Mouse (Mus musculus) limb, embryonic 12.5 days (tissue): ENCODE results near the gene 2300009A05Rik. TPM values are rescaled to one million over a fixed set of nuclear protein-coding genes. Genes with fewer than 3 reads are reported as not detected.

ENCODE experiments used
- ATAC-seq: fragments of 200-750 bp; cut with Nextera tagmentation; 2 replicates; pipeline ENCODE4 v1.8.0; 2017; ENCODE audit warnings: low read depth, moderate TSS enrichment; ENCODE audit not compliant: insufficient number of reproducible peaks, insufficient read depth, low FRiP score, low TSS enrichment
- H3K27ac ChIP-seq: fragments of 300-500 bp; sonication (generic); 2 replicates; pipeline ENCODE4 v1.5.1; 2016; ENCODE audit warnings: mild to moderate bottlenecking, moderate library complexity
- H3K27me3 ChIP-seq: fragments of 300-500 bp; sonication (generic); 2 replicates; pipeline ENCODE4 v1.6.1; 2016; ENCODE audit warnings: mild to moderate bottlenecking, moderate library complexity
- H3K36me3 ChIP-seq: fragments of 300-500 bp; sonication (generic); 2 replicates; pipeline ENCODE4 v1.6.1; 2016; ENCODE audit warnings: mild to moderate bottlenecking, moderate library complexity
- H3K4me1 ChIP-seq: fragments of 300-500 bp; sonication (generic); replicated peaks from 2 replicates; pipeline ENCODE4 v1.6.1; 2016
- H3K4me2 ChIP-seq: fragments of 300-500 bp; sonication (generic); 2 replicates; pipeline ENCODE4 v1.6.1; 2016; ENCODE audit warnings: mild to moderate bottlenecking, moderate library complexity
- H3K4me3 ChIP-seq: fragments of 300-500 bp; sonication (generic); replicated peaks from 2 replicates; pipeline ENCODE4 v1.5.1; 2016; ENCODE audit warnings: mild to moderate bottlenecking
- H3K9ac ChIP-seq: fragments of 300-500 bp; sonication (generic); replicated peaks from 2 replicates; pipeline ENCODE4 v1.6.1; 2016; ENCODE audit warnings: mild to moderate bottlenecking, moderate library complexity
- H3K9me3 ChIP-seq: fragments of 300-500 bp; sonication (generic); 2 replicates; pipeline ENCODE4 v1.6.1; 2016; ENCODE audit warnings: mild to moderate bottlenecking, moderate library complexity
- WGBS: fragments of 180-500 bp; shearing (Covaris S2); methylation state at CpG from one replicate; pipeline ENCODE4 v1.1.7; 2016; 5-methylcytosine and 5-hydroxymethylcytosine counted together
- polyA plus RNA-seq: library from polyadenylated mRNA; unstranded; fragments of >200 nt; fragmentation: Nextera tagmentation; extraction: Ambion mirVana; gene quantifications from 2 replicates; pipeline ENCODE4 v1.2.1, GENCODE M21; 2016

Gene 2300009A05Rik
- polyA plus RNA-seq, 1 experiment from 2014 or later, result 45.0 TPM

DNA sequence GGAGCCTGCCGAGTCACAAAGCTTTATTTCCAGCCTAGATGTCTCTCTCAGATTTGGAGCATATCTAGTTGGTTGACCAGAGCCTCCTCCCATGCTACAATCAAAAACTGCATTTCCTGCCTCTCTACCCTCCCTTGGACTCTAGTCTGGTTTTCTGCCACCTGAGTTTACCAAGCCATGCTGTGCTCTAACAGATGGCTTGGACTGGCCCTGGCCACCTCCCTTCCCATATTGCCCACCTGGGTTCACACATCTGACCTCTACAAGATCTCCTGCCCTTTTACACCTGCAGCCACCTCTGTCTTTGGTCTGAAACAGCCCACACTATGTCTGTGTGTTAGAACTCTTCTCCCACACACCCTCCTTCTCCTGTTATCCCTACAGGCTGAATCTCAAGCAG is 50.9 kb downstream of the 2300009A05Rik start:
- Histone ChIP-seq H3K9me3 (no peaks in the 10 kb centered on the region), H3K9ac (no peak overlapping the region), H3K27me3 (no peaks in the 10 kb centered on the region), H3K4me1 (no peaks in the 10 kb centered on the region), H3K27ac (no peak overlapping the region), H3K36me3 (peaks cover 4% of the 10 kb centered on the region; the same call in 1 of the 2 replicates), H3K4me2 (no peak overlapping the region), H3K4me3 (no peak overlapping the region)
- ATAC-seq, result no peak
- 84% methylated on average over 1 of the region's 1 CpGs for WGBS

DNA sequence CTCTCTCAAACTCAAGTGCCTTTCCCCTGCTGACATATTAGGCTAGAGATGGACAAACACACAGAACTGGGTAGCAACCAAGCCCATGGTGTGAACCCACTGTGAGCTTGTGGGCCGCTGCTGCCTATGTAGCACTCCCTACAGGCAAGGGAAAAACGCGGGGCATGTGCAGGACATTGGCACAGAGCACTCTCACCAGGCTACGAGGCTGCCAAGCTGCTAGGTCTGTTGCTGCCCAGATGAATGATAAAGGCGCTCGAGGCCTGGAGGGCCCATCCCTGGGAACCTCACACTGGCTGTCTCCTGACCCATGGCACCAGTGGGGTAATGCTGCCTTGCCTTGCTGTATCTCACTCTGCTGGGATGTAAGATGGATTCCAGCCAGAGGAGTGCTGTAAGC is 53.0 kb downstream of the 2300009A05Rik start:
- peaks cover 8% of the 10 kb centered on the region; the same call in 1 of the 2 replicates for H3K36me3 ChIP-seq
- no peak overlapping the region for H3K4me2 ChIP-seq
- H3K27me3 ChIP-seq, result no peaks in the 10 kb centered on the region
- H3K9me3 ChIP-seq, result no peaks in the 10 kb centered on the region
- no peaks in the 10 kb centered on the region for H3K4me1 ChIP-seq
- WGBS, result 90% methylated on average over 6 of the region's 6 CpGs
- ATAC-seq, result no peak
- H3K4me3 ChIP-seq, result no peak overlapping the region
- no peak overlapping the region for H3K9ac ChIP-seq
- H3K27ac ChIP-seq, result no peak overlapping the region

Other genes with a start within 250 kb of the 2300009A05Rik start
- gene Map2k5, start 21.3 kb downstream of the 2300009A05Rik start, polyA plus RNA-seq, result 40.6 and 44.5 TPM in 2 replicates
- gene Iqch, start 203.2 kb upstream of the 2300009A05Rik start, polyA plus RNA-seq, result 0.19 and 0.34 TPM in 2 replicates
- 29.5 and 30.1 TPM in 2 replicates for gene Aagab, start 203.4 kb upstream of the 2300009A05Rik start, polyA plus RNA-seq